Mouse (Mus musculus) lung, postnatal 0 days (tissue): ENCODE results near the gene Acadvl.

ENCODE experiments used
- CTCF ChIP-seq: IDR thresholded peaks from 2 replicates; pipeline ENCODE4 v1.5.1; 2016; ENCODE audit warnings: antibody characterized with exemption, mild to moderate bottlenecking
- EP300 ChIP-seq: IDR thresholded peaks from 2 replicates; pipeline ENCODE4 v1.6.1; 2016; ENCODE audit warnings: antibody characterized with exemption, mild to moderate bottlenecking, control low read depth

GRCm38 (mm10) chr11:69979827-69980195, 35.4 kb downstream of the Acadvl start:
- TF ChIP-seq CTCF (no peak), EP300 (no peak; the same call in 1 of the 2 replicates)
